Mouse (Mus musculus): ENCODE measurements around the gene Fam131c. TPM values are rescaled to one million over a fixed set of nuclear protein-coding genes. Genes with fewer than 3 reads are reported as not detected.

Gene Fam131c
- polyA plus RNA-seq, 1 experiment from 2014 or later: 0.76 TPM

DNA sequence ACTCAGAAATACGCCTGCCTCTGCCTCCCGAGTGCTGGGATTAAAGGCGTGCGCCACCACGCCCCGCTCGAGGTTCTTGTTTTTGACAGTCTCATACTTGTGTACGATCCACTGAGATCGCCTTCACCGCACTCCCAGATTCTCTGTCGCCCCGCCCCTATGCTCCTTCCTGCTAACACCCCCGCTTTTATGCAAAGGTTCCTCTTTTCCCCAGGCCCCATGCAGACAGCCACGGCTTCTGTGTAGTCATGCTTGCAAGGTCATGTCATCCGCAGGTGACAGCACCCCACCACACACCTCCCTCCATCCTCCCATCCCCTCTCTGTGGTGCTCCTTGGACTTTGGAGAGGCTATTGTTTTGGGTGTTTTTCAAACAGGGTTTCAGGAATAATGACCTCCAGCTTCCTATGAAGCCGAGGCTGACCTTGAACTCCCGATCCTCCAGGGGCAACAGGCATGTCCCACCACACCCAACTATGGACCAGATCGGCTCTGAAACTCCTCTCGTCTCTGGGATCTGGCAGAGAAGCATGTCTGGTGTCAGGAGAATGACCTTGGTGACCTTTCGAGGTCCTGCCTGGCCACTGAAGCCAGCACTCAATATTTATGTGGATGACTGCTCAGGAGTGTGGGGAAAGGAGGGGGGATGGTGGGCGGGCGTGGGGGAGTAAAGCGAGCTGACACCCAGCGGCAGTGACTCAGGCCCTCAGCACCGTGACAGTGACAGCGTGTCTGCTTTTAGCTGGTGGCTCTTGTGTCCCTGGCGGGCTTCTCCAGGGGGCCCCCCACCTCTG, 51.6 kb downstream of the Fam131c start:
- H3K9ac ChIP-seq (replicated peaks; ENCODE audit: low read length): no peak overlapping the region
- ATAC-seq (replicated peaks; ENCODE audit: insufficient number of reproducible peaks, low FRiP score, low TSS enrichment, low read depth) (no peak), DNase-seq (ENCODE audit: low spot score) (no peak)
- WGBS: 65% methylated on average over 27 of the region's 27 CpGs
- no peaks in the 10 kb centered on the region for H3K9me3 ChIP-seq (replicated peaks; ENCODE audit: control insufficient read depth, low read length)
- H3K27ac ChIP-seq (replicated peaks; ENCODE audit: low read depth, low read length): no peak overlapping the region
- H3K4me1 ChIP-seq (ENCODE audit: control insufficient read depth, insufficient read depth, low read length): no peaks in the 10 kb centered on the region
- no peak overlapping the region for H3K4me2 ChIP-seq (ENCODE audit: low read depth, low read length)
- no peaks in the 10 kb centered on the region for H3K27me3 ChIP-seq (ENCODE audit: control insufficient read depth, insufficient read depth, low read length)
- no peak overlapping the region for H3K4me3 ChIP-seq (ENCODE audit: low read depth, low read length)
- H3K36me3 ChIP-seq (replicated peaks; ENCODE audit: control insufficient read depth, insufficient read depth, low read depth, low read length): no peaks in the 10 kb centered on the region

DNA sequence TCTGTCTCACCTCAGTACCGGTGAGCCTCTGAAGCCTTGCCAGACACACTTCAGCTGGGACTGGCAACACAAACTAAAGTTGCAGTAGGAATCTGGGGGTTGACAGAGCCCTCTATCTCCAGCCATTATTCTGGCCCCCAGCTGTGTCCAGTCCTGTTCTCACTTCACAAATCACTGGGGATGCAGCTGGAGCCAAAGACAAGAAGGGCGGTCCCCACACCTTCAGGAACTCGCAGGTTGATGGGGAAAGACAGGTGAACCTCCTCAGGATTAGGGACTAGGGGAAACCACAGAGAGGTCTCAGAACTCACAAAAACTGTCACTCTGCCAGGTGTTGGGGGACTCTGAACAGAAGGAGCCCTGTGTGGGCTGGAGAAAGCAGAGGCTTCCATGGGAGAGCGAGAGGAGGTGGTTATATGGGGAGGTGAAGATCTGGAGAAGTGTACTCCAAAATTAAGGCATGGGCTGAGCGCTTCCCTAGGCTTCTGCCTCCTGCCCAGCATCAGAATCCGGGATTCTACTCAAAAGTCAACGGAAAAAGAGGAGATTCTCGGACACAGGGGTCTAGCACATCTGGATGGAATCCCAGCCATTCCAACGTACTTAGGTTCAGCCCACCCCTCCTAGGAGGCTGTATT, 52.3 kb downstream of the Fam131c start, which contains the start of gene Hspb7:
Hspb7 (plus strand) TSS at position 588 of the 638 bp plus-strand sequence.
- H3K27ac ChIP-seq (replicated peaks; ENCODE audit: low read depth, low read length): no peak within 1 kb of the TSS
- H3K27me3 ChIP-seq (ENCODE audit: control insufficient read depth, insufficient read depth, low read length): peaks cover 3% of the 10 kb centered on the region; the same call in 1 of the 2 replicates
- no peaks in the 10 kb centered on the region for H3K9me3 ChIP-seq (replicated peaks; ENCODE audit: control insufficient read depth, low read length)
- H3K36me3 ChIP-seq (replicated peaks; ENCODE audit: control insufficient read depth, insufficient read depth, low read depth, low read length): no peaks in the 10 kb centered on the region
- H3K4me2 ChIP-seq (ENCODE audit: low read depth, low read length): no peak within 1 kb of the TSS
- WGBS: 59% methylated on average over 9 of the region's 9 CpGs
- no peak for DNase-seq (ENCODE audit: low spot score)
- no peak for ATAC-seq (replicated peaks; ENCODE audit: insufficient number of reproducible peaks, low FRiP score, low TSS enrichment, low read depth)
- H3K4me3 ChIP-seq (ENCODE audit: low read depth, low read length): no peak within 1 kb of the TSS
- H3K4me1 ChIP-seq (ENCODE audit: control insufficient read depth, insufficient read depth, low read length): no peaks in the 10 kb centered on the region; the same call in 1 of the 2 replicates
- H3K9ac ChIP-seq (replicated peaks; ENCODE audit: low read length): no peak within 1 kb of the TSS

DNA sequence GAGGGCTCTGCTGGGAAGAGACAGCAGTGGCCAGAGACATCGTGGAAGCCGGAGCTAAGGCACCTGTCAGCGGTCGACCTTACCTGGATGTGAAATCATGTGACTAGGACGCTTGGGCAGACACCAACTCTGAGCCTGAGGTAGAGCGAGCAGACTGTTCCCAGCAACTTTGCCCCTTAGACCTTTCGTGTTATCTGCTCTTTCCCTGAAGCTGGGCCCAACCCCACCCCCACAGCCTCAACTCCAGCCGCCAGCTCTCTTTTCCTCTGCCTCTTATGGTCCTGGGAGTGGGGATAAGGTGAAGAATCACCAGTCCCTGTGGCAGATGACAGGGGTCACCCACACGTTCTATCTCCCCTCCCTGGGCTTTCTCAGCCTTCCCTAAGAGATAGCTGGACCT, 52.9 kb downstream of the Fam131c start:
- Histone ChIP-seq H3K27me3 (ENCODE audit: control insufficient read depth, insufficient read depth, low read length) (peaks cover 3% of the 10 kb centered on the region; the same call in 1 of the 2 replicates), H3K9ac (replicated peaks; ENCODE audit: low read length) (no peak overlapping the region), H3K4me2 (ENCODE audit: low read depth, low read length) (no peak overlapping the region), H3K9me3 (replicated peaks; ENCODE audit: control insufficient read depth, low read length) (no peaks in the 10 kb centered on the region), H3K36me3 (replicated peaks; ENCODE audit: control insufficient read depth, insufficient read depth, low read depth, low read length) (no peaks in the 10 kb centered on the region), H3K4me3 (ENCODE audit: low read depth, low read length) (no peak overlapping the region), H3K4me1 (ENCODE audit: control insufficient read depth, insufficient read depth, low read length) (peaks cover under 1% of the 10 kb centered on the region; the same call in 1 of the 2 replicates), H3K27ac (replicated peaks; ENCODE audit: low read depth, low read length) (no peak overlapping the region)
- no peak for ATAC-seq (replicated peaks; ENCODE audit: insufficient number of reproducible peaks, low FRiP score, low TSS enrichment, low read depth)
- DNase-seq (ENCODE audit: low spot score): no peak
- 53% methylated on average over 9 of the region's 9 CpGs for WGBS

DNA sequence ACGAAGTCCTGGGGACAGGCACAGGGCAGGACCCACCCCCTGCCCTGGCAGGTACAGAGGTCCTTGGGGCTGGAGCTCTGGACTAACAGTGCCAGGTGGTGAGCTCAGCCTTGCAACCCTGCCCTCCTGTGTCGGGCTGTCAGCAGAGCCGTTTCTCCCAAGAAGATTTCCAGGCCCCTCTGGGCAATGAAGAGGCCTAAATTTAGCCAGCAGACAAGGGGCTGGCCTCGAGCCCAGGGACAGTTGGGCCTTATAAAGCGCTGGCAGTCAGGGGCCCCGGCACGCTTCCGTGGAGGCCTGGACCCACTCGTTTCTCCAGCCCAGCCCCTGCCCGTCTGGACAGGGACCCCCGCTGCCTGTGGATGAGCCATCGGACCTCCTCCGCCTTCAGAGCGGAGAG, 53.4 kb downstream of the Fam131c start:
- H3K9ac ChIP-seq (replicated peaks; ENCODE audit: low read length): no peak overlapping the region
- H3K27me3 ChIP-seq (ENCODE audit: control insufficient read depth, insufficient read depth, low read length): peaks cover 3% of the 10 kb centered on the region; the same call in 1 of the 2 replicates
- H3K36me3 ChIP-seq (replicated peaks; ENCODE audit: control insufficient read depth, insufficient read depth, low read depth, low read length): no peaks in the 10 kb centered on the region
- no peak overlapping the region for H3K27ac ChIP-seq (replicated peaks; ENCODE audit: low read depth, low read length)
- DNase-seq (ENCODE audit: low spot score) (no peak), ATAC-seq (replicated peaks; ENCODE audit: insufficient number of reproducible peaks, low FRiP score, low TSS enrichment, low read depth) (no peak)
- no peak overlapping the region for H3K4me2 ChIP-seq (ENCODE audit: low read depth, low read length)
- H3K4me1 ChIP-seq (ENCODE audit: control insufficient read depth, insufficient read depth, low read length): peaks cover 2% of the 10 kb centered on the region; the same call in 1 of the 2 replicates
- WGBS: 77% methylated on average over 14 of the region's 14 CpGs
- H3K4me3 ChIP-seq (ENCODE audit: low read depth, low read length): no peak overlapping the region
- H3K9me3 ChIP-seq (replicated peaks; ENCODE audit: control insufficient read depth, low read length): no peaks in the 10 kb centered on the region

DNA sequence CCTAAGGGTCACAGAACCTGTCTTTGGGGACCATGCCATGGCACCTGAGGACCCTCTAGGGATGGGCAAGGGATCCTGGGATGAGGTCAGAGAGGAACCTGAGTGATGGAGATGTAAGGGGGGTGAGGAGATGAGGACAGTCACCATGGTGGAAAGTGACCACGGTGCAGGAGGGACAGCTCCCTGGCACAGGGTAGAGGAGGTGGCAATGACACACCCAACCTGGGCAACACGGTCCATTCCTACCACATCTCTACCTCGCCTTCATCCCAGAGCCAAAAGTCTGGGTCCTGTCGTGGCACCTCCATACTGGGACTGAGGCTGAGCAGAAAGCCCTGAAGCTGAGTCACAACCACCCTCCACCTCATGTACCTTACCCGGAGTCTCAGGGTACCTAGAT, 54.8 kb downstream of the Fam131c start:
- no peak for DNase-seq (ENCODE audit: low spot score)
- no peak overlapping the region for H3K9ac ChIP-seq (replicated peaks; ENCODE audit: low read length)
- no peaks in the 10 kb centered on the region for H3K36me3 ChIP-seq (replicated peaks; ENCODE audit: control insufficient read depth, insufficient read depth, low read depth, low read length)
- H3K27ac ChIP-seq (replicated peaks; ENCODE audit: low read depth, low read length): no peak overlapping the region
- peaks cover 2% of the 10 kb centered on the region; the same call in 1 of the 2 replicates for H3K4me1 ChIP-seq (ENCODE audit: control insufficient read depth, insufficient read depth, low read length)
- no peak overlapping the region for H3K4me3 ChIP-seq (ENCODE audit: low read depth, low read length)
- ATAC-seq (replicated peaks; ENCODE audit: insufficient number of reproducible peaks, low FRiP score, low TSS enrichment, low read depth): no peak
- 78% methylated on average over 5 of the region's 5 CpGs for WGBS
- no peaks in the 10 kb centered on the region for H3K9me3 ChIP-seq (replicated peaks; ENCODE audit: control insufficient read depth, low read length)
- H3K27me3 ChIP-seq (ENCODE audit: control insufficient read depth, insufficient read depth, low read length): peaks cover 3% of the 10 kb centered on the region; the same call in 1 of the 2 replicates
- H3K4me2 ChIP-seq (ENCODE audit: low read depth, low read length): no peak overlapping the region

DNA sequence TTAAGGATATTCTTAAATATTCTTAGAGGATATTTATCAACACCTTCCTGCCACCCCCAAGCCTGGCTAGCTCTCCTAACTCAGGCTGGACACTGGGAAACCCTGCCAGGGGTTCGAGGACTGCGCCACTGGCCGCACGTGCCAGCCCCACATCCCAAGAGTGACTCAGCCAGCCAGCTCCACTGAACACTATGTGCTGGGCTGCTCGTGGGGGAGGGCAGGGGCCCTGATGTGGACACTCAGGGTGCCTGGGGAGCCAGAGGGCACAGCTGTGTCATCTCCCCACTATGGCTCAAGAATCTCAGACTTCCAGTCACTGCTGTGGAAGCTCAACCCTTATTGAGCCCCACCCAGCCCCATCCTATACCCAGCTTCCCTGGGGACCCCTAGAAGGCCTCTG, 55.3 kb downstream of the Fam131c start:
- no peak for ATAC-seq (replicated peaks; ENCODE audit: insufficient number of reproducible peaks, low FRiP score, low TSS enrichment, low read depth)
- H3K9ac ChIP-seq (replicated peaks; ENCODE audit: low read length): no peak overlapping the region
- no peaks in the 10 kb centered on the region for H3K36me3 ChIP-seq (replicated peaks; ENCODE audit: control insufficient read depth, insufficient read depth, low read depth, low read length)
- no peak overlapping the region for H3K27ac ChIP-seq (replicated peaks; ENCODE audit: low read depth, low read length)
- H3K4me3 ChIP-seq (ENCODE audit: low read depth, low read length): no peak overlapping the region
- WGBS: 78% methylated on average over 5 of the region's 5 CpGs
- peaks cover 2% of the 10 kb centered on the region; the same call in 1 of the 2 replicates for H3K4me1 ChIP-seq (ENCODE audit: control insufficient read depth, insufficient read depth, low read length)
- no peak overlapping the region for H3K4me2 ChIP-seq (ENCODE audit: low read depth, low read length)
- H3K9me3 ChIP-seq (replicated peaks; ENCODE audit: control insufficient read depth, low read length): no peaks in the 10 kb centered on the region
- peaks cover 3% of the 10 kb centered on the region; the same call in 1 of the 2 replicates for H3K27me3 ChIP-seq (ENCODE audit: control insufficient read depth, insufficient read depth, low read length)
- no peak for DNase-seq (ENCODE audit: low spot score)

DNA sequence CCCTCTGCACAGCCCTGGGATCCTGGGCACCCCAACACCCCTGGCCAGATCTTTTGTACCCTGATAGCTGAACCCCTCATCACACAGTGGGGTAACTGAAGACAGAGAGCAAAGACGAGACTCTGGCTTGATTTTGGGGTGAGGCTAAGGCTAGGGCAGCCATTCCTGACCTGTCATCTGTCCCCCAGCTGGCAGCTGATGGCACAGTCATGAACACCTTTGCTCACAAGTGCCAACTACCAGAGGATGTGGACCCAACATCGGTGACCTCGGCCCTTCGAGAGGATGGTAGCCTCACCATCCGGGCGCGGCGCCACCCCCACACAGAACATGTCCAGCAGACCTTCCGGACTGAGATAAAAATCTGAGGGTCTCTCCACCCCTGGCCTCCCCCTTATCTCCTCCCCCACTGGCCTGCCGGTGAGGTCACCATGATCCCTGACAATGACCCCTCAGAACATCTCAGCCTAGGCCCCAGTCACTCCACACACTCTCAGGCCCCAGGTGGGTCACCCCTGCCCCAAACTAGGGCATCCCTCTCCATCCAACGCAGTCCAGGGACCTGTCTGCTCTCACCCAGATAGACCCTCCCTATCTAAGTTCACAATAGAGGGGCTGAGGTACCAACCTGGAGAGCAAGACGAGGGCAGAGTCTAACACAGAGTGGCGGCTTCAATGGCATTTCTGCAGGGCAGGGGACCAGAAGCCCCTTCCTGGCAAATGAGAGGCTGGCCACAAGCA, 55.8 kb downstream of the Fam131c start:
- WGBS: 83% methylated on average over 13 of the region's 13 CpGs
- ATAC-seq (replicated peaks; ENCODE audit: insufficient number of reproducible peaks, low FRiP score, low TSS enrichment, low read depth): no peak

More for the DNA sequence above, 55.8 kb downstream of the Fam131c start:
- H3K4me1 ChIP-seq (ENCODE audit: control insufficient read depth, insufficient read depth, low read length): peaks cover 2% of the 10 kb centered on the region; the same call in 1 of the 2 replicates
- no peak overlapping the region for H3K27ac ChIP-seq (replicated peaks; ENCODE audit: low read depth, low read length)
- no peak overlapping the region for H3K4me3 ChIP-seq (ENCODE audit: low read depth, low read length)
- H3K4me2 ChIP-seq (ENCODE audit: low read depth, low read length): no peak overlapping the region
- no peaks in the 10 kb centered on the region for H3K36me3 ChIP-seq (replicated peaks; ENCODE audit: control insufficient read depth, insufficient read depth, low read depth, low read length)
- no peaks in the 10 kb centered on the region for H3K9me3 ChIP-seq (replicated peaks; ENCODE audit: control insufficient read depth, low read length)
- no peak overlapping the region for H3K9ac ChIP-seq (replicated peaks; ENCODE audit: low read length)
- H3K27me3 ChIP-seq (ENCODE audit: control insufficient read depth, insufficient read depth, low read length): peaks cover 3% of the 10 kb centered on the region; the same call in 1 of the 2 replicates
- no peak for DNase-seq (ENCODE audit: low spot score)
